Mouse (Mus musculus) liver, embryonic 14.5 days (tissue): ENCODE results near the gene Casr. TPM values are rescaled to one million over a fixed set of nuclear protein-coding genes. Genes with fewer than 3 reads are reported as not detected.

ENCODE experiments used
- ATAC-seq: fragments of 200-750 bp; cut with Nextera tagmentation; 2 replicates; pipeline ENCODE4 v1.8.0; 2017; ENCODE audit warnings: moderate number of reproducible peaks, mild to moderate bottlenecking, moderate library complexity; ENCODE audit not compliant: insufficient read depth
- DNase-seq, 3 experiments: peaks; one replicate each; pipeline ENCODE4 v3.0.0-alpha.2; 2012 to 2013; ENCODE audit warnings: low read depth in 3 of 3, low spot score in 3 of 3
- H3K27ac ChIP-seq: fragments of 300-500 bp; sonication (generic); 2 replicates; pipeline ENCODE4 v1.5.1; 2014; ENCODE audit warnings: moderate library complexity, mild to moderate bottlenecking, control low read depth, inconsistent platforms
- H3K27me3 ChIP-seq: fragments of 300-500 bp; sonication (generic); 2 replicates; pipeline ENCODE4 v1.6.1; 2014; ENCODE audit warnings: mild to moderate bottlenecking, low read length, moderate library complexity; ENCODE audit not compliant: control insufficient read depth, insufficient read depth
- H3K36me3 ChIP-seq: fragments of 300-500 bp; sonication (generic); replicated peaks from 2 replicates; pipeline ENCODE4 v1.6.1; 2014; ENCODE audit warnings: low read depth; ENCODE audit not compliant: control insufficient read depth, insufficient read depth
- H3K4me1 ChIP-seq, 2 experiments: fragments of 200-500 bp in 1 of 2; fragments of 300-500 bp in 1 of 2; sonication (generic) in 1 of 2; replicated peaks; 2 replicates each; pipeline ENCODE4 v1.6.1; 2012 to 2014; ENCODE audit warnings: antibody characterized with exemption in 1 of 2, inconsistent platforms in 1 of 2, low read length in 1 of 2; ENCODE audit not compliant: control insufficient read depth in 2 of 2, insufficient read depth in 2 of 2
- H3K4me2 ChIP-seq: fragments of 300-500 bp; sonication (generic); 2 replicates; pipeline ENCODE4 v1.6.1; 2014; ENCODE audit warnings: low read depth, mild to moderate bottlenecking, control low read depth, moderate library complexity
- H3K4me3 ChIP-seq, 2 experiments: fragments of 200-500 bp in 1 of 2; fragments of 300-500 bp in 1 of 2; sonication (generic) in 1 of 2; 2 replicates each; pipeline ENCODE4 v1.5.1; 2012 to 2014; ENCODE audit warnings: low read depth in 2 of 2, low read length in 2 of 2, mild to moderate bottlenecking in 2 of 2, control low read depth in 1 of 2, inconsistent platforms in 1 of 2, moderate library complexity in 1 of 2; ENCODE audit not compliant: insufficient read depth in 1 of 2
- H3K9ac ChIP-seq: fragments of 300-500 bp; sonication (generic); replicated peaks from 2 replicates; pipeline ENCODE4 v1.6.1; 2014; ENCODE audit warnings: mild to moderate bottlenecking, control low read depth, moderate library complexity
- H3K9me3 ChIP-seq: fragments of 300-500 bp; sonication (generic); 2 replicates; pipeline ENCODE4 v1.6.1; 2016; ENCODE audit warnings: low read length, mixed read lengths; ENCODE audit not compliant: control insufficient read depth
- CTCF ChIP-seq: IDR thresholded peaks from 2 replicates; pipeline ENCODE4 v1.5.1; 2016; ENCODE audit warnings: antibody characterized with exemption, low read depth, control low read depth
- EP300 ChIP-seq: IDR thresholded peaks from 2 replicates; pipeline ENCODE4 v1.6.1; 2016; ENCODE audit warnings: antibody characterized with exemption, low read depth
- WGBS: fragments of 180-500 bp; shearing (Covaris S2); extraction: QIAGEN DNeasy Blood & Tissue Kit; methylation state at CpG from one replicate; pipeline ENCODE4 v1.1.7; 2014; ENCODE audit not compliant: insufficient replicate concordance; 5-methylcytosine and 5-hydroxymethylcytosine counted together
- polyA plus RNA-seq, 2 experiments: library from polyadenylated mRNA; depleted of rRNA in 1 of 2; stranded (reverse) in 1 of 2; unstranded in 1 of 2; fragments of >200 nt; fragmentation: Nextera tagmentation in 1 of 2; extraction: Ambion mirVana in 1 of 2; gene quantifications; 2 replicates each; pipeline versions ENCODE4 v1.2.1 to v1.2.3; 2012 to 2014

The Casr gene
- polyA plus RNA-seq, 2 experiments: not detected

- no peak overlapping the region for H3K27ac ChIP-seq
- WGBS: 25% methylated on average over 2 of the region's 2 CpGs
- no peak for ATAC-seq
- no peak for TF ChIP-seq CTCF
- no peak for TF ChIP-seq EP300
- no peaks in the 10 kb centered on the region for H3K36me3 ChIP-seq
- H3K4me2 ChIP-seq: no peak overlapping the region
- no peaks in the 10 kb centered on the region for H3K27me3 ChIP-seq
- no peak overlapping the region for H3K4me3 ChIP-seq
- H3K9ac ChIP-seq: no peak overlapping the region
- no peaks in the 10 kb centered on the region for H3K9me3 ChIP-seq
- no peak for DNase-seq
- no peaks in the 10 kb centered on the region for H3K4me1 ChIP-seq
These were observed 59.7 kb downstream of the Casr start for GRCm38 (mm10) chr16:36502286-36502685.

GRCm38 (mm10) chr16:36492420-36492819 is 69.5 kb downstream of the Casr start:
- Histone ChIP-seq H3K9ac (no peak overlapping the region), H3K4me2 (no peak overlapping the region), H3K27me3 (no peaks in the 10 kb centered on the region), H3K4me1 (no peaks in the 10 kb centered on the region), H3K4me3 (no peak overlapping the region), H3K36me3 (no peaks in the 10 kb centered on the region), H3K27ac (no peak overlapping the region), H3K9me3 (no peaks in the 10 kb centered on the region)
- no peak for DNase-seq
- ATAC-seq: no peak
- WGBS: 61% methylated on average over 1 of the region's 1 CpGs
- TF ChIP-seq EP300 (no peak), CTCF (no peak)

DNA sequence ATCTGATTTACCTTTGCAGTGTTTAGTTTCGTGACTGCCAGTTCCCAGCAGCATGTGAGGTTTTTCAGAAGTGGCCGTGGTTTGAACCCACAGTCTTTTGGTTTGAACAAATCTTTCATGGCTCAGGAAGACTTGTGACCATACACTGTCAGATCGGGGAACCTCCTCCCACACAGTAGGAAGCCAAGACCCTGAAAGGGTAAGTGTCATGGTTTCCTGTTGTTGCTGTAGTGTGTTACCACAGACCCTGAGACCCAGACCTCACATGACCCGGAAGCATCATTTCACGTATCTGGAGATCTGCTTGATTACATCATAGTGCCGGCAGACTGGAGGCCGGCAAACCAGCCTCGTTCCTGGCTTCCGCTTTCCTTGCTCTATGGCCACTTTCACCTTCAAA is 85.1 kb downstream of the Casr start:
- H3K4me2 ChIP-seq: no peak overlapping the region
- ATAC-seq (no peak), DNase-seq (peak in 2 of 3 experiments; percentile 26 to 31)
- WGBS: 15% methylated on average over 9 of the region's 9 CpGs
- H3K4me1 ChIP-seq: no peaks in the 10 kb centered on the region
- no peaks in the 10 kb centered on the region for H3K9me3 ChIP-seq
- no peak overlapping the region for H3K9ac ChIP-seq
- no peak overlapping the region for H3K4me3 ChIP-seq
- no peak overlapping the region for H3K27ac ChIP-seq
- no peaks in the 10 kb centered on the region for H3K36me3 ChIP-seq
- H3K27me3 ChIP-seq: no peaks in the 10 kb centered on the region
- TF ChIP-seq EP300 (no peak), CTCF (no peak)

DNA sequence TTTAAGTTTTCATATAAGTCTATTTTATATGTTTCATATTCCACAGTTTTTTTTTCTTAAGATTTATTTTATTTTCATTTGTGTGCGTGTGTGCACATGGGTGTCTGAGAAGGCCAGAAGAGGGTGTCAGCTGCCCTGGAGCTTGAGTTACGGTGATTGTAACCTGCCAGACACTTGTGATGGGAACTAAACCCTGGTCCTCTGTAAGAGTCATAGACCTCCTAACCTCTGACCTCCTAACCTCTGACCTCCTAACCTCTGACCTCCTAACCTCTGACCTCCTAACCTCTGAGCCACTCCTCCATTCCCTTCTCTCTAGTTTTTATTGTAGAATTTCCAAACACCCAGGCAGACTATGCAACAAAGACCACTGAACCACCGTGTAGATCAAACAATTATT is 86.4 kb downstream of the Casr start:
- Histone ChIP-seq H3K9ac (no peak overlapping the region), H3K4me3 (no peak overlapping the region), H3K36me3 (no peaks in the 10 kb centered on the region), H3K9me3 (no peaks in the 10 kb centered on the region), H3K27me3 (no peaks in the 10 kb centered on the region), H3K4me1 (no peaks in the 10 kb centered on the region), H3K4me2 (no peak overlapping the region), H3K27ac (no peak overlapping the region)
- TF ChIP-seq EP300: no peak
- TF ChIP-seq CTCF: no peak
- ATAC-seq (no peak), DNase-seq (no peak)
- WGBS: 66% methylated on average over 3 of the region's 3 CpGs

- no peak overlapping the region for H3K4me3 ChIP-seq
- no peaks in the 10 kb centered on the region for H3K4me1 ChIP-seq
- H3K4me2 ChIP-seq: no peak overlapping the region
- no peak for TF ChIP-seq CTCF
- no peak for TF ChIP-seq EP300
- H3K9ac ChIP-seq: no peak overlapping the region
- DNase-seq: no peak
- no peaks in the 10 kb centered on the region for H3K9me3 ChIP-seq
- no peaks in the 10 kb centered on the region for H3K27me3 ChIP-seq
- H3K27ac ChIP-seq: no peak overlapping the region
- WGBS: 34% methylated on average over 2 of the region's 2 CpGs
- no peak for ATAC-seq
- H3K36me3 ChIP-seq: no peaks in the 10 kb centered on the region
These were observed 87.1 kb downstream of the Casr start for GRCm38 (mm10) chr16:36474849-36475248.
